Mouse (Mus musculus): ENCODE results near the gene Galnt14.

The Galnt14 gene

GRCm38 (mm10) chr17:73571961-73572360 lies 138.3 kb downstream of the Galnt14 start:
- no peak for DNase-seq (ENCODE audit: low spot score)

- DNase-seq (ENCODE audit: low spot score), result no peak
Measured at GRCm38 (mm10) chr17:73568204-73568603, 142.0 kb downstream of the Galnt14 start.

- no peak for DNase-seq (ENCODE audit: low spot score)
Measured at GRCm38 (mm10) chr17:73561149-73561548, 149.1 kb downstream of the Galnt14 start.

- DNase-seq (ENCODE audit: low spot score), result no peak
Measured at GRCm38 (mm10) chr17:73560208-73560784, 150.0 kb downstream of the Galnt14 start.

GRCm38 (mm10) chr17:73559498-73559897 lies 150.8 kb downstream of the Galnt14 start:
- no peak for DNase-seq (ENCODE audit: low spot score)

- DNase-seq (ENCODE audit: low spot score), result no peak
Measured at GRCm38 (mm10) chr17:73557101-73557500, 153.2 kb downstream of the Galnt14 start.

GRCm38 (mm10) chr17:73556436-73556835 lies 153.8 kb downstream of the Galnt14 start:
- no peak for DNase-seq (ENCODE audit: low spot score)

GRCm38 (mm10) chr17:73554668-73555067 lies 155.6 kb downstream of the Galnt14 start:
- DNase-seq (ENCODE audit: low spot score), result no peak

- DNase-seq (ENCODE audit: low spot score), result no peak
Measured at GRCm38 (mm10) chr17:73548783-73549566, 161.3 kb downstream of the Galnt14 start.

- DNase-seq (ENCODE audit: low spot score), result no peak
Measured at GRCm38 (mm10) chr17:73548119-73548518, 162.1 kb downstream of the Galnt14 start.

- no peak for DNase-seq (ENCODE audit: low spot score)
Measured at GRCm38 (mm10) chr17:73547483-73547882, 162.8 kb downstream of the Galnt14 start.

GRCm38 (mm10) chr17:73541911-73542310 lies 168.3 kb downstream of the Galnt14 start:
- no peak for DNase-seq (ENCODE audit: low spot score)

GRCm38 (mm10) chr17:73541233-73541570 lies 169.1 kb downstream of the Galnt14 start:
- no peak for DNase-seq (ENCODE audit: low spot score)

GRCm38 (mm10) chr17:73540409-73541232 lies 169.6 kb downstream of the Galnt14 start:
- DNase-seq (ENCODE audit: low spot score), result no peak

GRCm38 (mm10) chr17:73531896-73532295 lies 178.4 kb downstream of the Galnt14 start:
- DNase-seq (ENCODE audit: low spot score), result no peak

- DNase-seq (ENCODE audit: low spot score), result no peak
Measured at GRCm38 (mm10) chr17:73522169-73522568, 188.1 kb downstream of the Galnt14 start.

- no peak for DNase-seq (ENCODE audit: low spot score)
Measured at GRCm38 (mm10) chr17:73519350-73519749, 190.9 kb downstream of the Galnt14 start.

- no peak for DNase-seq (ENCODE audit: low spot score)
Measured at GRCm38 (mm10) chr17:73518359-73518758, 191.9 kb downstream of the Galnt14 start.

- DNase-seq (ENCODE audit: low spot score), result no peak
Measured at GRCm38 (mm10) chr17:73515506-73515905, 194.7 kb downstream of the Galnt14 start.

GRCm38 (mm10) chr17:73514862-73515261 lies 195.4 kb downstream of the Galnt14 start:
- no peak for DNase-seq (ENCODE audit: low spot score)

GRCm38 (mm10) chr17:73514258-73514657 lies 196.0 kb downstream of the Galnt14 start:
- no peak for DNase-seq (ENCODE audit: low spot score)

GRCm38 (mm10) chr17:73512844-73513243 lies 197.4 kb downstream of the Galnt14 start:
- no peak for DNase-seq (ENCODE audit: low spot score)
